Mouse (Mus musculus) testis, adult 2 months (tissue): ENCODE measurements around the gene Lonp2. TPM values are rescaled to one million over a fixed set of nuclear protein-coding genes. Genes with fewer than 3 reads are reported as not detected.

ENCODE experiments used
- H3K27ac ChIP-seq: fragments of 200-500 bp; 2 replicates; pipeline ENCODE4 v1.5.1; 2012; ENCODE audit warnings: low read depth, low read length; ENCODE audit not compliant: control insufficient read depth, insufficient read depth
- H3K27me3 ChIP-seq: fragments of 200-500 bp; 2 replicates; pipeline ENCODE4 v1.6.1; 2012; ENCODE audit warnings: mild to moderate bottlenecking, low read length, moderate library complexity; ENCODE audit not compliant: control insufficient read depth, insufficient read depth
- H3K36me3 ChIP-seq: fragments of 200-500 bp; 2 replicates; pipeline ENCODE4 v1.6.1; 2012; ENCODE audit warnings: mild to moderate bottlenecking, low read length; ENCODE audit not compliant: control insufficient read depth, insufficient read depth
- H3K4me1 ChIP-seq: fragments of 200-500 bp; 2 replicates; pipeline ENCODE4 v1.6.1; 2012; ENCODE audit warnings: low read length; ENCODE audit not compliant: control insufficient read depth, insufficient read depth
- H3K4me3 ChIP-seq: fragments of 200-500 bp; 2 replicates; pipeline ENCODE4 v1.5.1; 2012; ENCODE audit warnings: low read depth, mild to moderate bottlenecking, low read length, moderate library complexity, mixed read lengths; ENCODE audit not compliant: control insufficient read depth
- CTCF ChIP-seq: fragments of 200-500 bp; IDR thresholded peaks from 2 replicates; pipeline ENCODE4 v1.5.1; 2012; ENCODE audit warnings: low read depth, mild to moderate bottlenecking, inconsistent platforms, low read length, moderate library complexity; ENCODE audit not compliant: control insufficient read depth, insufficient read depth, insufficient replicate concordance
- POLR2A ChIP-seq: fragments of 200-500 bp; IDR thresholded peaks from 2 replicates; pipeline ENCODE4 v1.6.1; 2012; ENCODE audit warnings: low read depth, mild to moderate bottlenecking, inconsistent platforms, low read length, moderate library complexity; ENCODE audit not compliant: control insufficient read depth
- polyA plus RNA-seq: library from polyadenylated mRNA; depleted of rRNA; stranded (reverse); fragments of >200 nt; gene quantifications from 2 replicates; pipeline ENCODE4 v1.2.3, GENCODE M21; 2012

Gene Lonp2
- polyA plus RNA-seq, 1 experiment = 19.1 TPM

- peak; percentile 86; the same call in 1 of the 2 replicates for TF ChIP-seq CTCF
- TF ChIP-seq POLR2A = no peak
- no peaks in the 10 kb centered on the region for H3K36me3 ChIP-seq
- H3K27ac ChIP-seq = no peak overlapping the region
- H3K4me3 ChIP-seq = peak overlapping the region; percentile 75
- H3K4me1 ChIP-seq = peaks cover 14% of the 10 kb centered on the region
- H3K27me3 ChIP-seq = no peaks in the 10 kb centered on the region
These were observed 38.3 kb upstream of the Lonp2 start for GRCm38 (mm10) chr8:86585532-86585931.

GRCm38 (mm10) chr8:86586058-86586457 is 37.8 kb upstream of the Lonp2 start:
- Histone ChIP-seq H3K27ac (no peak overlapping the region), H3K36me3 (no peaks in the 10 kb centered on the region), H3K27me3 (no peaks in the 10 kb centered on the region), H3K4me3 (no peak overlapping the region), H3K4me1 (peaks cover 14% of the 10 kb centered on the region)
- TF ChIP-seq CTCF = no peak
- no peak for TF ChIP-seq POLR2A

- TF ChIP-seq POLR2A (no peak), CTCF (no peak)
- Histone ChIP-seq H3K27ac (no peak overlapping the region), H3K36me3 (no peaks in the 10 kb centered on the region), H3K4me3 (no peak overlapping the region), H3K27me3 (no peaks in the 10 kb centered on the region), H3K4me1 (peaks cover 14% of the 10 kb centered on the region)
These were observed 37.2 kb upstream of the Lonp2 start for GRCm38 (mm10) chr8:86586642-86587041.

- H3K27ac ChIP-seq = no peak overlapping the region
- no peak for TF ChIP-seq POLR2A
- no peak for TF ChIP-seq CTCF
- no peaks in the 10 kb centered on the region for H3K27me3 ChIP-seq
- no peak overlapping the region for H3K4me3 ChIP-seq
- no peaks in the 10 kb centered on the region for H3K36me3 ChIP-seq
- H3K4me1 ChIP-seq = peaks cover 12% of the 10 kb centered on the region
These were observed 35.5 kb upstream of the Lonp2 start for GRCm38 (mm10) chr8:86588338-86588737.

- H3K4me3 ChIP-seq = no peak overlapping the region
- H3K36me3 ChIP-seq = no peaks in the 10 kb centered on the region
These were observed 30.7 kb upstream of the Lonp2 start for GRCm38 (mm10) chr8:86593099-86593498.

GRCm38 (mm10) chr8:86594159-86594796 is 29.6 kb upstream of the Lonp2 start:
- TF ChIP-seq CTCF = no peak
- no peak for TF ChIP-seq POLR2A

More at GRCm38 (mm10) chr8:86593099-86593498, 30.7 kb upstream of the Lonp2 start:
- Histone ChIP-seq H3K27ac (no peak overlapping the region), H3K4me1 (no peaks in the 10 kb centered on the region), H3K27me3 (no peaks in the 10 kb centered on the region)
- TF ChIP-seq CTCF = no peak
- TF ChIP-seq POLR2A = no peak

GRCm38 (mm10) chr8:86595671-86596070 is 28.2 kb upstream of the Lonp2 start:
- H3K36me3 ChIP-seq = no peaks in the 10 kb centered on the region
- TF ChIP-seq POLR2A (no peak), CTCF (no peak)
- H3K4me1 ChIP-seq = no peaks in the 10 kb centered on the region
- H3K4me3 ChIP-seq = no peak overlapping the region
- no peaks in the 10 kb centered on the region for H3K27me3 ChIP-seq
- H3K27ac ChIP-seq = no peak overlapping the region

More at GRCm38 (mm10) chr8:86594159-86594796, 29.6 kb upstream of the Lonp2 start:
- H3K4me1 ChIP-seq = no peaks in the 10 kb centered on the region
- H3K36me3 ChIP-seq = no peaks in the 10 kb centered on the region
- no peaks in the 10 kb centered on the region for H3K27me3 ChIP-seq
- H3K27ac ChIP-seq = no peak overlapping the region
- H3K4me3 ChIP-seq = no peak overlapping the region

DNA sequence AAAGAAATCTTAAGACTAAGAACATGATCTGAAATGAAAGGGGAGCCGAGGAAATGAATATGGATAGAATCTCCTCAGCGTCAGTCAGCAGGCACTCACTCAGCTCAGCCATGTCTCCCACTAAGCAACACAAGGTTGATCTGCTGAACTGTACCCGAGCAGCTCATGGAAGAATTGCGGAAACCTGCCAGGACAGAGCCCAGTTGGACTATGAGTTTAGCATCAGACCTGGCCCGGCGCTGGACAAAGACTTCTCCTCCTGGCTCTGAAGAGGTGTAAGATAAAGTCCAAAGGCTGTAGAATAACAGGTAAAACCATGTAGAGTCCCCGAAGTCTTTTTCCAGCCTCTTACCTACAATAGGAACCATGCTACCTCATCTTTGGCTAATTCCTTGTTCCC is 26.2 kb upstream of the Lonp2 start:
- H3K4me3 ChIP-seq = no peak overlapping the region
- TF ChIP-seq POLR2A = no peak
- no peak for TF ChIP-seq CTCF
- H3K27ac ChIP-seq = no peak overlapping the region
- no peaks in the 10 kb centered on the region for H3K27me3 ChIP-seq
- no peaks in the 10 kb centered on the region for H3K4me1 ChIP-seq
- no peaks in the 10 kb centered on the region for H3K36me3 ChIP-seq

DNA sequence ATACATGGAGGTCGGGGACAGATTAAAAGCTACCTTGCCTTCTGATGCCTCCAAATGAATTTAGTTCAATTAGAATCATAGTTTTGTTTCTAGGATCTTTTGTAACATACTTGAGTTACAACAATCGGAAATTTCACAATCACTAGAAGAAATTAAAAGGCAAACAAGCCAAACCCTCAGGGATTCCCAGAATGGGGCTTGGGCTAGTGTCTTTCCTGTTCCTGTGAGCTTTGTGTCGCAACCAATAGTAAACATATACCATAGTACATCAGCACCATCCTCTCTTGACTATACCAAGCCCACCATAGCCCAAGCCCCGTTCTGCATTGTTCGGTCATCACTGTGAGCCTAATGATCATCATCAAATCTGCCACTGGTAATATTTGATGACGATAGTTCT is 24.5 kb upstream of the Lonp2 start:
- no peak for TF ChIP-seq CTCF
- no peaks in the 10 kb centered on the region for H3K4me1 ChIP-seq
- no peaks in the 10 kb centered on the region for H3K27me3 ChIP-seq
- no peak overlapping the region for H3K4me3 ChIP-seq
- no peaks in the 10 kb centered on the region for H3K36me3 ChIP-seq
- no peak overlapping the region for H3K27ac ChIP-seq
